Mouse (Mus musculus): Measurements from ENCODE around the gene Tas2r107. TPM values are rescaled to one million over a fixed set of nuclear protein-coding genes. Genes with fewer than 3 reads are reported as not detected.
"Not testable (repeated sequence)": the region's sequence is repeated elsewhere in the genome, so short reads cannot be mapped to it uniquely, and the experiment has no call there.

Tas2r107 gene
- not detected in 2 replicates for total RNA-seq (2017)

DNA sequence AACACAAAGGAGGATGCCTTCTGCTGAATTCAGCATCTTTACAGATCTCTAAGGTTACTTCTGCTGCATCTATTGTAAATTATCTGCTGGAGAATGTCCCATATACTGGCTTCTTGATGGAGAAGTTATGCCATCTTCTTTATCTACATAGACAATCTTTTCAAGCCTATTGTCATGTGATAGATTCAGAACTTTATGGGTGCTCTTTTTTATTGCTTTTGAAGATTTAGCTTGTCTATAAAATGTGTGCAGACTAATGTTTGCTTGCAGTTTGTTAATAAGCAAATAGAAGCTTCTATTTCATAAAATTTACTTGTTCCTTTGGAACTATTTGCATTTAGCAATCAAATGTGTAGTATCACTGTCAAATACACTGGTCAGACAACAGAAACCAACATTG, at the start of gene Tas2r107:
TSS of gene Tas2r107 (minus strand) at position 101 of the 400 bp plus-strand sequence.
- no peak for ATAC-seq (replicated peaks; ENCODE audit: low read depth, poor library complexity, severe bottlenecking)

DNA sequence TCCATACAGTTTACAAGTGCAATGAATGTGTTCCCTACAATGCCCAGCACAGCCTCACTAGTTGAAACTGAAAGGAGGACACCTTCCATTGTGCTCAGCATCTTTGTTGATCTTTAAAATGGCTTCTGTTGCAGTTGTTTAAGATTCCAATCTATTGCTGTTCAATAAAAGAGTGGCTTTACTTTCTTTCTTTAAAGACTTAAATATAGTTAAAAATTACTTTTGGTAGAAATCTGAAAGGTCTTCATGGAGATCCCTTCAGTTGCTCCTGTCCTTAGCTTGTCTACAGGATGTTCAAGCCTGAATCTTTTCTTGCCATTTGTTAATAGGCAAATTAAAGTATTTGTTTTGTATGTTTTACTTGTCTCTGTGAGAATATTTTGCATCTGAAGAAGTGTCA, 30.0 kb upstream of the Tas2r107 start, which contains the start of gene Tas2r114:
TSS of gene Tas2r114 (minus strand) at position 101 of the 400 bp plus-strand sequence.
- ATAC-seq (replicated peaks; ENCODE audit: low read depth, poor library complexity, severe bottlenecking): no peak

DNA sequence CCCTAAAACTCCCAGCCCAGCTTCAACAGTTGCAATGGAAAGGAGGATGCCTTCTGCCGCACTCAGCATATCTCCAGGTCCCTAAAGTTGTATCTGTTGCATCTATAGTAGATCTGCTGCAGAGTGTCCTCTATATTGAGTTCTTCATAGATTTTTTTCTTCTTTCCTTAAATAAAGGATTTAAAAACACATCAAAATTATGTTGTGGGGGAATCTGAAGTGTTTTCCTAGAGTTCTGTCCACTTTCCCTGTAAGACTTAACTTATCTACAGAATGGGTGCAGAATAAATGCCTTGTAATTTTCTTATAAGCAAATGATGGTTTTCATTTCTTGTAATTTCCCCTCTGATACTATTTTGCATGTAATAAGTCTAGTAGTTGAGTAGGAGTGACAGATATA, 27.4 kb upstream of the Tas2r107 start, which contains the start of gene Tas2r105:
TSS of gene Tas2r105 (minus strand) at position 101 of the 400 bp plus-strand sequence.
- ATAC-seq (replicated peaks; ENCODE audit: low read depth, poor library complexity, severe bottlenecking): no peak

DNA sequence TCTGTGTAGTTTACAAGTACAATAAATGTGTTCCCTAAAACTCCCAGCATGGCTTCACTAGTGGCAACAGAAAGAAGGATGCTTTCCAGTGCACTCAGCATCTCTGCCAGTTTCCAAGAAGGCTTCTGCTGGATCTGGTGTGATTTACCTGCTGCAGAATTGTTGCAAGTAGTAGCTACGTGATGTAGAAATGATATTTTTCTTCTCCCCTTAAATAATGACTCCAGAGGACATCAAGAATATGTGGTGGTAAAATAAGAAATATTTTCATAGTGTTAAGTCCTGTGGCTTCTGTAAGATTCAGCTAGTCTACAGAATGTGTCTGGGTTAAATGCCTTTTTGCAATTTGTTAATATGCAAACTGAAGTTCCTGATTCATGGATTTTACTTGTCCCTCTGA, 25.7 kb upstream of the Tas2r107 start, which contains the start of gene Tas2r104:
TSS of gene Tas2r104 (minus strand) at position 101 of the 400 bp plus-strand sequence.
- ATAC-seq (replicated peaks; ENCODE audit: low read depth, poor library complexity, severe bottlenecking): no peak

DNA sequence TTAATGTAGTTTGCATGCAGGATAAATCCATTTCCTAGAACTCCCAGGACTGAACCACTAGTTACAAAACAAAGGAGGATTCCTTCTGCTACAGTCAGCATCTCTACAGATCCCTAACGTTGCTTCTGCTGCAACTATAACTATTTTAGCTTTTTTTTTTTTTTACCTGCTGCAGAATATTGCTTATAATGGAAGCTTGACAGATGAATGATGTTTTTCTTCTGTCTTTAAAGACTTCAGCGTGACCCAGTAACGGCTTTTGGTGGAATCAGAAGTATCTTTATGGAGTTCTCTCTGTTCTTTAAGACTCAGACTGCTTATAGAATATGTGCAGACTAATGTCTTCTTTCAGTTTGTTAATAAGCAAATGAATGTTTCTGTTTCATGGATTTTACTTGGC, 18.8 kb upstream of the Tas2r107 start, which contains the start of gene Tas2r106:
TSS of gene Tas2r106 (minus strand) at position 101 of the 400 bp plus-strand sequence.
- ATAC-seq (replicated peaks; ENCODE audit: low read depth, poor library complexity, severe bottlenecking): no peak

DNA sequence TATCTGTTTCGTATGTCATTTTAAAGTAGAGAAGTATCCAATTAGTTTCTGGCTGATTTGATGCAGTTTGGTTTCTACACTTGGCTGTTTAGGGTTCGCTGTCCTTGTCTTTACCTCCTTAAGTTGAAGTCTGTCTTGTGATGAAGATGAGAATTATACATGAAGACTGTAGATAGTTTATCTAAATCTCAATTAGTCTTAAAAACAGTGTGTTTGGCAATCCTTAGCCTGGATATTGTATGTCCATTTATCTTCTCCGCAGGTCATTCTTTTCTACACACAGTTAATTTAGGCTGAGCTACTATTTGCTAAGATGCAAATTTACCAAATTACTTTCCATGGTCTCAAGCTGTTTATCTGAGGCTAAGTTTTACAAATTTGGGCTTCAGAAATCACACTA, 29.1 kb downstream of the Tas2r107 start, which contains the start of gene Tas2r130:
TSS of gene Tas2r130 (minus strand) at position 101 of the 400 bp plus-strand sequence.
- no peak for ATAC-seq (replicated peaks; ENCODE audit: low read depth, poor library complexity, severe bottlenecking)

DNA sequence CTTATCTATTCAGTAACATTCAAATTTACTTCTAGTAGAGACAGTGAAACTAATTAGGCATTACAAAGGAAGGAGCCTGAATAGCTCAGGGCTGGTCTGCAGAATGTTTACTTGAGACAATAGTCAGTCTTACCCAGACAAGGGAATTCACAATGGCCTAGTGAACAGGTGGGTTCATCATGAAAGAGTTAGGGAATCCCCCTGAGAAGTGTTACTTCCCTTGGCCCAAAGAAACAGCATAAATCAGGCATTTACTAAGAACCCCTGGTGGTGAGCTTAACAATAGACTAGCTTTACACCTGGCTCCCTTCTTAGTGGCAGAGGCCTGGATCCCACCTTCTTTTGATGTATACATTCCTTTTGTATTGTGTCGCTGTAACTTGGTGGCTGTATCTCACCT, 50.0 kb downstream of the Tas2r107 start:
- not testable (repeated sequence) for ATAC-seq (replicated peaks; ENCODE audit: low read depth, poor library complexity, severe bottlenecking)

Other genes starting within 250 kb of the Tas2r107 start
- gene 5430401F13Rik, start 173.7 kb downstream of the Tas2r107 start, total RNA-seq (2017): not detected in 2 replicates
- gene Gm6619, start 173.7 kb downstream of the Tas2r107 start, total RNA-seq (2017): not detected in 2 replicates
- gene Tas2r130, start 29.2 kb downstream of the Tas2r107 start, total RNA-seq (2017): not detected in 2 replicates
- gene Tas2r106, start 18.7 kb upstream of the Tas2r107 start, total RNA-seq (2017): not detected in 2 replicates
- gene Tas2r104, start 25.6 kb upstream of the Tas2r107 start, total RNA-seq (2017): not detected in 2 replicates
- not detected in 2 replicates for gene Tas2r105, start 27.3 kb upstream of the Tas2r107 start, total RNA-seq (2017)
- gene Tas2r114, start 29.9 kb upstream of the Tas2r107 start, total RNA-seq (2017): not detected in 2 replicates

Measured in common myeloid progenitor, adult 5-6 weeks (primary cell).